Mouse (Mus musculus) stomach, postnatal 0 days (tissue): Measurements from ENCODE around the gene Bcl7b. TPM values are rescaled to one million over a fixed set of nuclear protein-coding genes. Genes with fewer than 3 reads are reported as not detected.

Experiments
- ATAC-seq: fragments of 200-750 bp; cut with Nextera tagmentation; 2 replicates; pipeline ENCODE4 v1.8.0; 2017; ENCODE audit not compliant: low FRiP score, low TSS enrichment
- DNase-seq: peaks from one replicate; pipeline ENCODE4 v3.0.0-alpha.2; 2016; ENCODE audit warnings: low spot score
- H3K27ac ChIP-seq: fragments of 300-500 bp; sonication (generic); replicated peaks from 2 replicates; pipeline ENCODE4 v1.5.1; 2014; ENCODE audit warnings: mild to moderate bottlenecking, control low read depth
- H3K27me3 ChIP-seq: fragments of 300-500 bp; sonication (generic); 2 replicates; pipeline ENCODE4 v1.6.1; 2014; ENCODE audit warnings: low read length; ENCODE audit not compliant: control insufficient read depth, insufficient read depth
- H3K36me3 ChIP-seq: fragments of 300-500 bp; sonication (generic); 2 replicates; pipeline ENCODE4 v1.6.1; 2014; ENCODE audit warnings: low read length, mixed read lengths; ENCODE audit not compliant: control insufficient read depth, insufficient read depth
- H3K4me1 ChIP-seq: fragments of 300-500 bp; sonication (generic); replicated peaks from 2 replicates; pipeline ENCODE4 v1.6.1; 2014; ENCODE audit warnings: antibody characterized with exemption; ENCODE audit not compliant: control insufficient read depth, insufficient read depth
- H3K4me2 ChIP-seq: fragments of 300-500 bp; sonication (generic); replicated peaks from 2 replicates; pipeline ENCODE4 v1.6.1; 2014; ENCODE audit warnings: low read depth, mild to moderate bottlenecking, control low read depth, moderate library complexity
- H3K4me3 ChIP-seq: fragments of 300-500 bp; sonication (generic); 2 replicates; pipeline ENCODE4 v1.5.1; 2014; ENCODE audit warnings: low read depth, low read length, control low read depth
- H3K9ac ChIP-seq: fragments of 300-500 bp; sonication (generic); 2 replicates; pipeline ENCODE4 v1.6.1; 2014; ENCODE audit warnings: mild to moderate bottlenecking, low read length, control low read depth, mixed read lengths
- H3K9me3 ChIP-seq: fragments of 300-500 bp; sonication (generic); 2 replicates; pipeline ENCODE4 v1.6.1; 2016; ENCODE audit warnings: low read length; ENCODE audit not compliant: control insufficient read depth
- CTCF ChIP-seq: IDR thresholded peaks from 2 replicates; pipeline ENCODE4 v1.5.1; 2016; ENCODE audit warnings: antibody characterized with exemption, low read depth, mild to moderate bottlenecking, moderate library complexity
- EP300 ChIP-seq: optimal IDR thresholded peaks from 2 replicates; pipeline ENCODE3; 2016; ENCODE audit warnings: antibody characterized with exemption
- WGBS: fragments of 180-500 bp; shearing (Covaris S2); extraction: QIAGEN DNeasy Blood & Tissue Kit; methylation state at CpG from one replicate; pipeline ENCODE4 v1.1.7; 2014; 5-methylcytosine and 5-hydroxymethylcytosine counted together
- polyA plus RNA-seq: library from polyadenylated mRNA; unstranded; fragments of >200 nt; fragmentation: Nextera tagmentation; extraction: Ambion mirVana; gene quantifications from 2 replicates; pipeline ENCODE4 v1.2.1, GENCODE M21; 2015

The Bcl7b gene
- polyA plus RNA-seq, 1 experiment from 2014 or later = 50.4 TPM

- Histone ChIP-seq H3K4me1 (peaks cover 3% of the 10 kb centered on the region; the same call in 1 of the 2 replicates), H3K36me3 (peaks cover 9% of the 10 kb centered on the region), H3K4me3 (no peak overlapping the region), H3K27ac (no peak overlapping the region), H3K27me3 (no peaks in the 10 kb centered on the region), H3K9me3 (no peaks in the 10 kb centered on the region), H3K4me2 (no peak overlapping the region), H3K9ac (no peak overlapping the region)
- DNase-seq = no peak
- TF ChIP-seq CTCF (no peak), EP300 (no peak)
- ATAC-seq = no peak
- 88% methylated on average over 6 of the region's 6 CpGs for WGBS
These were observed 3.7 kb downstream of the Bcl7b start for GRCm38 (mm10) chr5:135171688-135172220.

DNA sequence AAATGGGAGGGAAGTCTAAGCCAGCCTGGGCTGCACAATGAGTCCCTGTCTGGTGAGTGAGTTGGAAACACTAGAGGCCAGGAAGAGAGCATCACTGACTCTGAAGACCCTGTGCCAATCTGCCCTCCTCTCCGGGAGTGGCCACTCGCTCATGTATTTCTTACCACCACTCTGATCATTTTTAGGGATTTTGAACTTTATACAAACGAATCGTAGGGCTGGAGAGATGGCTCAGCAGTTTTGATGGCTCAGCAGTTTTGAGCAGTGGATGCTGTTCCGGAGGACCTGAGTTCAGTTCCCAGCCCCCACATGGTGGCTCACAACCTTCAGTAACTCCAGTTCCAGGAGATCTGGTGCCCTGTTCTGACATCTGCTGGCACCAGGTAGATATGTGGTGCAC, 4.9 kb downstream of the Bcl7b start:
- H3K9ac ChIP-seq = no peak overlapping the region
- H3K27ac ChIP-seq = no peak overlapping the region
- no peak for DNase-seq
- no peaks in the 10 kb centered on the region for H3K27me3 ChIP-seq
- ATAC-seq = no peak
- peaks cover 3% of the 10 kb centered on the region; the same call in 1 of the 2 replicates for H3K4me1 ChIP-seq
- TF ChIP-seq EP300 = no peak
- no peak for TF ChIP-seq CTCF
- H3K36me3 ChIP-seq = peaks cover 9% of the 10 kb centered on the region
- no peak overlapping the region for H3K4me3 ChIP-seq
- H3K4me2 ChIP-seq = no peak overlapping the region
- no peaks in the 10 kb centered on the region for H3K9me3 ChIP-seq
- WGBS = 84% methylated on average over 5 of the region's 5 CpGs

GRCm38 (mm10) chr5:135175086-135175485, 7.0 kb downstream of the Bcl7b start:
- no peak overlapping the region for H3K4me3 ChIP-seq
- no peak for TF ChIP-seq CTCF
- no peak for TF ChIP-seq EP300
- no peaks in the 10 kb centered on the region for H3K4me1 ChIP-seq
- H3K9me3 ChIP-seq = no peaks in the 10 kb centered on the region
- no peak overlapping the region for H3K27ac ChIP-seq
- ATAC-seq (no peak), DNase-seq (no peak)
- H3K4me2 ChIP-seq = no peak overlapping the region
- no peak overlapping the region for H3K9ac ChIP-seq
- no peaks in the 10 kb centered on the region for H3K27me3 ChIP-seq
- peaks cover 22% of the 10 kb centered on the region for H3K36me3 ChIP-seq

- H3K9ac ChIP-seq = no peak overlapping the region
- no peaks in the 10 kb centered on the region for H3K27me3 ChIP-seq
- peaks cover 28% of the 10 kb centered on the region for H3K36me3 ChIP-seq
- no peak overlapping the region for H3K4me2 ChIP-seq
- 79% methylated on average over 3 of the region's 3 CpGs for WGBS
- no peak for ATAC-seq
- DNase-seq = no peak
- no peaks in the 10 kb centered on the region for H3K9me3 ChIP-seq
- no peaks in the 10 kb centered on the region for H3K4me1 ChIP-seq
- no peak overlapping the region for H3K27ac ChIP-seq
- TF ChIP-seq EP300 (no peak), CTCF (no peak)
- no peak overlapping the region for H3K4me3 ChIP-seq
These were observed 10.4 kb downstream of the Bcl7b start for GRCm38 (mm10) chr5:135178523-135178922.

GRCm38 (mm10) chr5:135178996-135179395, 10.9 kb downstream of the Bcl7b start:
- no peak overlapping the region for H3K27ac ChIP-seq
- no peaks in the 10 kb centered on the region for H3K9me3 ChIP-seq
- H3K4me2 ChIP-seq = no peak overlapping the region
- no peaks in the 10 kb centered on the region for H3K27me3 ChIP-seq
- WGBS = 90% methylated on average over 4 of the region's 4 CpGs
- no peak for DNase-seq
- ATAC-seq = no peak
- no peaks in the 10 kb centered on the region for H3K4me1 ChIP-seq
- H3K9ac ChIP-seq = no peak overlapping the region
- H3K4me3 ChIP-seq = no peak overlapping the region
- peaks cover 28% of the 10 kb centered on the region for H3K36me3 ChIP-seq
- TF ChIP-seq EP300 (no peak), CTCF (no peak)

GRCm38 (mm10) chr5:135179616-135180015, 11.5 kb downstream of the Bcl7b start:
- H3K36me3 ChIP-seq = peaks cover 28% of the 10 kb centered on the region
- H3K4me1 ChIP-seq = no peaks in the 10 kb centered on the region
- DNase-seq (no peak), ATAC-seq (no peak)
- no peak overlapping the region for H3K4me2 ChIP-seq
- no peak overlapping the region for H3K4me3 ChIP-seq
- no peak overlapping the region for H3K9ac ChIP-seq
- TF ChIP-seq EP300 (no peak), CTCF (no peak)
- H3K27me3 ChIP-seq = no peaks in the 10 kb centered on the region
- no peaks in the 10 kb centered on the region for H3K9me3 ChIP-seq
- H3K27ac ChIP-seq = no peak overlapping the region
- WGBS = 85% methylated on average over 5 of the region's 7 CpGs
